Mouse (Mus musculus) megakaryocyte, embryonic 14.5 days (primary cell): ENCODE measurements at regions not wholly inside any gene's neighbourhood (a gene's known extent, or its start where the extent isn't known, plus 50 kb on each side); places are given as distances from the start of the nearest gene placed in this dataset.

Experiments used
- FLI1 ChIP-seq: IDR thresholded peaks from 2 replicates; pipeline ENCODE4 v1.6.1; 2012; ENCODE audit warnings: low read length, inconsistent platforms, mixed read lengths
- GATA1 ChIP-seq: IDR thresholded peaks from 3 replicates; pipeline ENCODE4 v1.6.1; 2012; ENCODE audit warnings: mixed read lengths, low read length, inconsistent platforms, borderline replicate concordance

- TF ChIP-seq GATA1 (no peak), FLI1 (no peak)
Measured at GRCm38 (mm10) chr5:28003756-28004486, 67.2 kb upstream of the Insig1 start.
